Mouse (Mus musculus) kidney, adult 2 months (tissue): ENCODE results near the gene Rims1. TPM values are rescaled to one million over a fixed set of nuclear protein-coding genes. Genes with fewer than 3 reads are reported as not detected.

Source experiments
- DNase-seq: peaks from one replicate; pipeline ENCODE4 v3.0.0; 2021
- H3K27ac ChIP-seq: fragments of 200-500 bp; 2 replicates; pipeline ENCODE4 v1.5.1; 2012; ENCODE audit warnings: low read depth, low read length, control low read depth, inconsistent platforms; ENCODE audit not compliant: insufficient read depth
- H3K27me3 ChIP-seq: fragments of 200-500 bp; replicated peaks from 2 replicates; pipeline ENCODE4 v1.6.1; 2012; ENCODE audit warnings: mild to moderate bottlenecking, moderate library complexity, low read length, inconsistent platforms; ENCODE audit not compliant: control insufficient read depth, insufficient read depth
- H3K36me3 ChIP-seq: fragments of 200-500 bp; 2 replicates; pipeline ENCODE4 v1.6.1; 2012; ENCODE audit warnings: mild to moderate bottlenecking, moderate library complexity, low read length, inconsistent platforms; ENCODE audit not compliant: control insufficient read depth, insufficient read depth
- H3K4me1 ChIP-seq: fragments of 200-500 bp; 2 replicates; pipeline ENCODE4 v1.6.1; 2011; ENCODE audit warnings: low read length; ENCODE audit not compliant: control insufficient read depth, insufficient read depth
- H3K4me3 ChIP-seq: fragments of 200-500 bp; 2 replicates; pipeline ENCODE4 v1.5.1; 2011; ENCODE audit warnings: mild to moderate bottlenecking, low read depth, low read length, control low read depth; ENCODE audit not compliant: insufficient read depth
- CTCF ChIP-seq: fragments of 200-500 bp; conservative IDR thresholded peaks from 2 replicates; pipeline ENCODE4 v1.5.1; 2011; ENCODE audit warnings: low read depth, mild to moderate bottlenecking, control low read depth, low read length, moderate library complexity, mixed read lengths; ENCODE audit not compliant: insufficient read depth, insufficient read length
- POLR2A ChIP-seq: fragments of 200-500 bp; IDR thresholded peaks from one replicate; pipeline ENCODE4 v1.6.1; 2011; ENCODE audit warnings: low read depth, low read length, control low read depth
- WGBS: fragments of 180-500 bp; shearing (Covaris S2); methylation state at CpG from one replicate; pipeline ENCODE4 v1.1.7; 2018; 5-methylcytosine and 5-hydroxymethylcytosine counted together
- polyA plus RNA-seq: library from polyadenylated mRNA; depleted of rRNA; stranded (reverse); fragments of >200 nt; gene quantifications from 2 replicates; pipeline ENCODE4 v1.2.3, GENCODE M21; 2012

The Rims1 gene
- polyA plus RNA-seq, 1 experiment = 0.02 TPM

GRCm38 (mm10) chr1:22797091-22797490, 8.7 kb downstream of the Rims1 start:
- Histone ChIP-seq H3K27ac (no peak overlapping the region), H3K27me3 (no peaks in the 10 kb centered on the region), H3K4me1 (no peaks in the 10 kb centered on the region), H3K4me3 (no peak overlapping the region), H3K36me3 (no peaks in the 10 kb centered on the region)
- 69% methylated on average over 5 of the region's 5 CpGs for WGBS
- TF ChIP-seq POLR2A = no peak
- no peak for TF ChIP-seq CTCF
- DNase-seq = no peak

- 50% methylated on average over 7 of the region's 7 CpGs for WGBS
- H3K36me3 ChIP-seq = no peaks in the 10 kb centered on the region
- no peaks in the 10 kb centered on the region for H3K27me3 ChIP-seq
- TF ChIP-seq POLR2A (no peak), CTCF (no peak)
- no peak overlapping the region for H3K27ac ChIP-seq
- DNase-seq = no peak
- no peak overlapping the region for H3K4me3 ChIP-seq
- no peaks in the 10 kb centered on the region for H3K4me1 ChIP-seq
These were observed 16.3 kb downstream of the Rims1 start for GRCm38 (mm10) chr1:22789391-22789909.

DNA sequence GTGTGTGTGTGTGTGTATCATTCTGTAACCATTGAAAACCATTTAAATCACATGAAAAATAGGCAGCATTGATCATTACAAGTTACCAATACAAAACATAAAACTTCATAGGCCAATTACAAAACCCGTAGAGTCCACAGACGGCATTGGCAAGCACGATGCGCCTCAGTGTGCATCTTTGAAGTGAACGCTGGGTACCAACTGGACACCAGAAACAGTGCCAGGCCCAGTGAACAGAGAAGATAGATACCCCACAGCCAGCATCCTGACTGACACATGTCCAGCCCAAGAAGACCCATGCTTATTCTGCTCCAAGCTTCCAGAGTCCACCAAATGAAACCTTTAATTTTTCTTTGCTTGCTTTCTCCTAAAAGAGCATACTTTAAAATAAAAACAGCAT, 18.2 kb downstream of the Rims1 start:
- no peak overlapping the region for H3K27ac ChIP-seq
- 94% methylated on average over 5 of the region's 5 CpGs for WGBS
- TF ChIP-seq POLR2A = no peak
- TF ChIP-seq CTCF = no peak
- no peaks in the 10 kb centered on the region for H3K36me3 ChIP-seq
- no peaks in the 10 kb centered on the region for H3K4me1 ChIP-seq
- H3K27me3 ChIP-seq = no peaks in the 10 kb centered on the region
- no peak overlapping the region for H3K4me3 ChIP-seq
- DNase-seq = no peak

DNA sequence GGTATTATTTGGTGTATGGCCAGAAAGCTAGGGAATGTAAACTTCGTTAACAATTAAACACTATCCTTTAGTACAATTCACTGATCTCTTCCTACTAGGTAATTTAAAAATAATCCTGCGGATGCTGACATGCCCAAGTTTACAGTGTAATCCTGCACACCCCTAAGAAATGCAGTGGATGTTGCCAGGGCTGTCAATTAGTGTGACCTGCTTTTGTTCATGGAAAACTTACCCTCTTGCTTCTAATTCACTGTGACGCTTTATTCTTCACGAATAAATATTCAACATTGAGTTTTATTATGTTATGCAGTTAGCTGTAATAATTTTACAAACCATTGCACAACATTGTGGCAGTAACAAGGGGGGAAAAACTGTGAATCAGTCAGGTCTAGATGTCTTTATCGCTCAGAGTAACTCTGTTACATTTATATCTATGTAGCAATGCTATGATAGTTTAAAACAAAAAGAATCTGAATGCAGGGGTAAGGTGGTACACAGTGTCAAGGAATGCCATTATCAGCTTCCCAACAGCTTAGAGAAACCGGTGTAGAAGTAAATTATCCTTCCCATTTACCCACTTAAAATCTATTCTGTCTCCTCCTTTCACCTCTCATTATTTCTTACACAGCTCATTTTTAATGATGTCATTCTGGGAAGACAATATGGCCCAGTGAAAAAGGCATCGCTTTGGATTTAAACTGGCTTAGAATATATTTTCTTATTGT, 35.1 kb downstream of the Rims1 start:
- Histone ChIP-seq H3K36me3 (no peaks in the 10 kb centered on the region), H3K27ac (no peak overlapping the region), H3K27me3 (no peaks in the 10 kb centered on the region), H3K4me3 (no peak overlapping the region), H3K4me1 (no peaks in the 10 kb centered on the region)
- 76% methylated on average over 7 of the region's 7 CpGs for WGBS
- TF ChIP-seq CTCF = no peak
- TF ChIP-seq POLR2A = no peak
- DNase-seq = no peak

GRCm38 (mm10) chr1:22763376-22763775, 42.4 kb downstream of the Rims1 start:
- Histone ChIP-seq H3K27ac (no peak overlapping the region), H3K36me3 (no peaks in the 10 kb centered on the region), H3K4me3 (no peak overlapping the region), H3K27me3 (no peaks in the 10 kb centered on the region), H3K4me1 (no peaks in the 10 kb centered on the region)
- no peak for DNase-seq
- TF ChIP-seq POLR2A (no peak), CTCF (no peak)
- WGBS = 59% methylated on average over 4 of the region's 4 CpGs

- H3K4me3 ChIP-seq = no peak overlapping the region
- DNase-seq = no peak
- H3K27ac ChIP-seq = no peak overlapping the region
- H3K27me3 ChIP-seq = no peaks in the 10 kb centered on the region
- 90% methylated on average over 5 of the region's 5 CpGs for WGBS
- no peaks in the 10 kb centered on the region for H3K36me3 ChIP-seq
- TF ChIP-seq CTCF (no peak), POLR2A (no peak)
- H3K4me1 ChIP-seq = no peaks in the 10 kb centered on the region
These were observed 43.0 kb downstream of the Rims1 start for GRCm38 (mm10) chr1:22762780-22763179.

DNA sequence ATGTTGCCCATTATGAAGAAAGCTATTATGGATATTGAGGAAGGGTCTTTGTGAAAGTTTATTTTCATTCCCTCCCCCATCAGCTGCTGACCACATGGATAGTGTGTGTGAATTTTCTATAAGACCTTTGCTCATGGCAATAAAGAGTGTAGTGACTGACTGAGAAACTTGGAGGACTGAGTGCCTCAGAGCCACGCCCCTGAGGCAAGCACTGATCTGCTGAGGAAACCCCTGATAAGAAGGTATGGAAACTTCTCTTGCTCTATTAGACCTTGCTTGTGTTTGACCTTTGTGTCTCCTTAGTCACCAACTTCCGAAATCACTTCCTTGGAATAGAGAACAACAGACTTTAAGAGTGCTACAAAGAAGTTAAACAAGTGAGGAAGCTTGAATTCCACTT, 55.3 kb downstream of the Rims1 start:
- WGBS = 70% methylated on average over 2 of the region's 2 CpGs
- DNase-seq = no peak
- no peak for TF ChIP-seq CTCF
- TF ChIP-seq POLR2A = no peak
- no peaks in the 10 kb centered on the region for H3K27me3 ChIP-seq
- H3K27ac ChIP-seq = no peak overlapping the region
- H3K4me1 ChIP-seq = no peaks in the 10 kb centered on the region
- no peaks in the 10 kb centered on the region for H3K36me3 ChIP-seq
- no peak overlapping the region for H3K4me3 ChIP-seq

GRCm38 (mm10) chr1:22744655-22745054, 61.1 kb downstream of the Rims1 start:
- TF ChIP-seq CTCF (no peak), POLR2A (no peak)
- 79% methylated on average over 5 of the region's 5 CpGs for WGBS
- Histone ChIP-seq H3K27me3 (no peaks in the 10 kb centered on the region), H3K27ac (no peak overlapping the region), H3K4me1 (no peaks in the 10 kb centered on the region), H3K36me3 (no peaks in the 10 kb centered on the region), H3K4me3 (no peak overlapping the region)
- no peak for DNase-seq
